37 mouse cellular contexts compared by ENCODE assay signal in the genomic region with DNA sequence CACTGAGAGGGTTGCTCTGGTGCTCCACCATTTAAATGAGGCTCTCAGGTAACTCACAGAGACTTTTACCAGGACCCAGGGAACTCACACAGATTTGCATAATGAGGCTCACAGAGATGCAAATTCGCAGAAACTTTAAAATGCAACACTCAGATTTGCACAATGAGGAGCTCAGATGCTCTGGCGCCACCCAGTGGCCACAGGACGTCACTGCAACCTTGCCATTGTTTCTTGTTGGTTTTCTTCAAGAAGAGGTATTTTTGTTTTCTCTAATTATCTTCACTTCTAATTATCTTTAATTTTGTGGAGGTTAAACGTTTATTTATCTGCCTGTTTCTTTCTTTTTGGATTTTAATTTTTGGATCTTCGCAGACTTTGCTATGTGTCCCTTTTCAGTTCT. TPM values are rescaled to one million over a fixed set of nuclear protein-coding genes. Genes with fewer than 3 reads are reported as not detected.
"Had no signal": no experiment of that assay in that cellular context is flagged by ENCODE, and none has a peak within 500 bp of the region (broad histone marks: within the 10 kb centered on the region; RNA-seq: fewer than 3 reads in every experiment).

No protein-coding gene starts in this region.

RNA-seq across cellular contexts. Expression of a gene that starts 34.1 kb away (rescaled TPM):
- total RNA-seq: gastrocnemius, adult 18-20 months; gastrocnemius, adult 8-10 months; gastrocnemius, postnatal 14 days; gastrocnemius, postnatal 36 days; heart, adult 2 months; heart, postnatal 14 days; heart, postnatal 36 days; hematopoietic stem cell, adult 5-6 weeks; hindbrain, postnatal 0 days; layer of hippocampus, adult 18-20 months; layer of hippocampus, adult 8-10 months; layer of hippocampus, postnatal 14 days; layer of hippocampus, postnatal 36 days; left cerebral cortex, adult 18-20 months; left cerebral cortex, adult 8-10 months; left cerebral cortex, postnatal 10 days; left cerebral cortex, postnatal 25 days; left cerebral cortex, postnatal 4 days; liver, adult 2 months had no signal
- polyA plus RNA-seq: gonadal fat pad, adult 2 months; heart, adult 2 months; heart, embryonic 11.5 days; heart, embryonic 13.5 days; heart, embryonic 15.5 days; heart, postnatal 0 days; hindbrain, embryonic 11.5 days; hindbrain, embryonic 13.5 days; hindbrain, embryonic 15.5 days; hindbrain, postnatal 0 days; intestine, embryonic 14.5 days; intestine, embryonic 16.5 days; kidney, adult 2 months; kidney, embryonic 15.5 days; kidney, postnatal 0 days; large intestine, adult 2 months; limb, embryonic 11.5 days; limb, embryonic 13.5 days; limb, embryonic 15.5 days; liver, adult 2 months; liver, embryonic 12.5 days had no signal
